Mouse (Mus musculus) right cerebral cortex, postnatal 14 days (tissue): Measurements from ENCODE around the gene Cacna1e.

Source experiments
- DNase-seq: peaks from one replicate; pipeline ENCODE4 v3.0.0; 2022

The Cacna1e gene

GRCm38 (mm10) chr1:154615759-154616158, 268.5 kb downstream of the Cacna1e start:
- DNase-seq: no peak

- DNase-seq: no peak
Observed at GRCm38 (mm10) chr1:154608516-154608915, 275.8 kb downstream of the Cacna1e start.

- DNase-seq: no peak
Observed at GRCm38 (mm10) chr1:154607406-154607805, 276.9 kb downstream of the Cacna1e start.

GRCm38 (mm10) chr1:154605601-154606000, 278.7 kb downstream of the Cacna1e start:
- DNase-seq: no peak

- no peak for DNase-seq
Observed at GRCm38 (mm10) chr1:154603781-154604180, 280.5 kb downstream of the Cacna1e start.

GRCm38 (mm10) chr1:154602531-154602930, 281.8 kb downstream of the Cacna1e start:
- no peak for DNase-seq

- no peak for DNase-seq
Observed at GRCm38 (mm10) chr1:154582516-154582915, 301.8 kb downstream of the Cacna1e start.

GRCm38 (mm10) chr1:154579929-154580328, 304.4 kb downstream of the Cacna1e start:
- DNase-seq: no peak

GRCm38 (mm10) chr1:154578748-154579147, 305.6 kb downstream of the Cacna1e start:
- no peak for DNase-seq

- no peak for DNase-seq
Observed at GRCm38 (mm10) chr1:154576418-154576817, 307.9 kb downstream of the Cacna1e start.

GRCm38 (mm10) chr1:154566026-154566425, 318.3 kb downstream of the Cacna1e start:
- DNase-seq: no peak

- no peak for DNase-seq
Observed at GRCm38 (mm10) chr1:154555811-154556210, 328.5 kb downstream of the Cacna1e start.

GRCm38 (mm10) chr1:154553132-154553531, 331.2 kb downstream of the Cacna1e start:
- no peak for DNase-seq

- no peak for DNase-seq
Observed at GRCm38 (mm10) chr1:154537445-154537844, 346.9 kb downstream of the Cacna1e start.

GRCm38 (mm10) chr1:154536763-154537162, 347.5 kb downstream of the Cacna1e start:
- no peak for DNase-seq

GRCm38 (mm10) chr1:154532987-154533940, 351.0 kb downstream of the Cacna1e start:
- no peak for DNase-seq

GRCm38 (mm10) chr1:154529666-154530065, 354.6 kb downstream of the Cacna1e start:
- DNase-seq: no peak

GRCm38 (mm10) chr1:154528803-154529202, 355.5 kb downstream of the Cacna1e start:
- no peak for DNase-seq

GRCm38 (mm10) chr1:154520715-154521114, 363.6 kb downstream of the Cacna1e start:
- no peak for DNase-seq

- DNase-seq: no peak
Observed at GRCm38 (mm10) chr1:154515350-154515749, 369.0 kb downstream of the Cacna1e start.

- DNase-seq: no peak
Observed at GRCm38 (mm10) chr1:154511736-154512135, 372.6 kb downstream of the Cacna1e start.

GRCm38 (mm10) chr1:154504005-154504404, 380.3 kb downstream of the Cacna1e start:
- DNase-seq: no peak

- no peak for DNase-seq
Observed at GRCm38 (mm10) chr1:154500869-154501268, 383.4 kb downstream of the Cacna1e start.

- no peak for DNase-seq
Observed at GRCm38 (mm10) chr1:154500187-154500866, 384.0 kb downstream of the Cacna1e start.
